Mouse (Mus musculus) neural tube, embryonic 12.5 days (tissue): ENCODE measurements around the gene Clasp1. TPM values are rescaled to one million over a fixed set of nuclear protein-coding genes. Genes with fewer than 3 reads are reported as not detected.
"Not testable (repeated sequence)": the region's sequence is repeated elsewhere in the genome, so short reads cannot be mapped to it uniquely, and the experiment has no call there.

Experiments used
- ATAC-seq: fragments of 200-750 bp; cut with Nextera tagmentation; 2 replicates; pipeline ENCODE4 v1.8.0; 2017; ENCODE audit warnings: low read depth, mild to moderate bottlenecking, moderate TSS enrichment, moderate library complexity; ENCODE audit not compliant: low FRiP score
- H3K27ac ChIP-seq: fragments of 300-500 bp; sonication (generic); 2 replicates; pipeline ENCODE4 v1.5.1; 2016
- H3K27me3 ChIP-seq: fragments of 300-500 bp; sonication (generic); replicated peaks from 2 replicates; pipeline ENCODE4 v1.6.1; 2016; ENCODE audit warnings: mild to moderate bottlenecking
- H3K36me3 ChIP-seq: fragments of 300-500 bp; sonication (generic); 2 replicates; pipeline ENCODE4 v1.6.1; 2016; ENCODE audit warnings: mild to moderate bottlenecking
- H3K4me1 ChIP-seq: fragments of 300-500 bp; sonication (generic); 2 replicates; pipeline ENCODE4 v1.6.1; 2016
- H3K4me2 ChIP-seq: fragments of 300-500 bp; sonication (generic); replicated peaks from 2 replicates; pipeline ENCODE4 v1.6.1; 2016; ENCODE audit warnings: mild to moderate bottlenecking
- H3K4me3 ChIP-seq: fragments of 300-500 bp; sonication (generic); 2 replicates; pipeline ENCODE4 v1.5.1; 2016
- H3K9ac ChIP-seq: fragments of 300-500 bp; sonication (generic); 2 replicates; pipeline ENCODE4 v1.6.1; 2016; ENCODE audit warnings: mild to moderate bottlenecking
- H3K9me3 ChIP-seq: fragments of 300-500 bp; sonication (generic); 2 replicates; pipeline ENCODE4 v1.6.1; 2016; ENCODE audit warnings: mild to moderate bottlenecking
- WGBS: fragments of 180-500 bp; shearing (Covaris S2); methylation state at CpG from one replicate; pipeline ENCODE4 v1.1.7; 2016; 5-methylcytosine and 5-hydroxymethylcytosine counted together
- polyA plus RNA-seq: library from polyadenylated mRNA; unstranded; fragments of >200 nt; fragmentation: Nextera tagmentation; extraction: Ambion mirVana; gene quantifications from 2 replicates; pipeline ENCODE4 v1.2.1, GENCODE M21; 2016

Gene Clasp1
- polyA plus RNA-seq, 1 experiment from 2014 or later, result 132 TPM

- Histone ChIP-seq H3K4me1 (no peaks in the 10 kb centered on the region), H3K4me3 (no peak overlapping the region), H3K9me3 (no peaks in the 10 kb centered on the region), H3K36me3 (peaks cover 84% of the 10 kb centered on the region), H3K9ac (no peak overlapping the region), H3K27ac (no peak overlapping the region), H3K27me3 (no peaks in the 10 kb centered on the region), H3K4me2 (no peak overlapping the region)
- ATAC-seq, result no peak
- WGBS, result 90% methylated on average over 2 of the region's 2 CpGs
Observed at GRCm38 (mm10) chr1:118559716-118560115, 170.9 kb downstream of the Clasp1 start.

GRCm38 (mm10) chr1:118564561-118564960 is 175.7 kb downstream of the Clasp1 start:
- Histone ChIP-seq H3K36me3 (peaks cover 82% of the 10 kb centered on the region), H3K4me2 (no peak overlapping the region), H3K9ac (no peak overlapping the region), H3K27me3 (no peaks in the 10 kb centered on the region), H3K9me3 (no peaks in the 10 kb centered on the region), H3K4me3 (no peak overlapping the region), H3K27ac (no peak overlapping the region), H3K4me1 (no peaks in the 10 kb centered on the region)
- no peak for ATAC-seq

DNA sequence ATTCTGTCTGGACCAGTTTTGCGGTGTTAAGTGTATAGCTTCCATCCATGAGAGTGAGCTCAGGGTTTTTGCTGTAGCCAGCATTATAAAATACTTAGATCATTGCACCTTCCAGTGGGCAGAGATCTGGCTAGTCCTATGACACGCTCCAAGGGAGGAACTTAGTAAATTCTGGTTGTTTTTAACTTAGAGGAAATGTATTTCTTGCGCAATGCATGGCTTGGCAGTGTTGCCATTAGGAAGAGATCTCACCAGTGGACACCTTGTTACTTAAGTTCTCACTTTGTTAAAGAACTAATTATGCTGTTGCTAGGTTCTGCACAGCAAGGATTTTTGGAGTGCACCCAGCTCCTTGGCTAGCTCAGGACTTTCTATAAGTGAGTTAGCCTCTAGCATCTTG is 178.8 kb downstream of the Clasp1 start:
- Histone ChIP-seq H3K4me3 (no peak overlapping the region), H3K4me1 (no peaks in the 10 kb centered on the region), H3K36me3 (peaks cover 81% of the 10 kb centered on the region), H3K27me3 (no peaks in the 10 kb centered on the region), H3K4me2 (no peak overlapping the region), H3K9ac (no peak overlapping the region), H3K27ac (no peak overlapping the region), H3K9me3 (no peaks in the 10 kb centered on the region)
- WGBS, result 95% methylated on average over 3 of the region's 3 CpGs
- no peak for ATAC-seq

DNA sequence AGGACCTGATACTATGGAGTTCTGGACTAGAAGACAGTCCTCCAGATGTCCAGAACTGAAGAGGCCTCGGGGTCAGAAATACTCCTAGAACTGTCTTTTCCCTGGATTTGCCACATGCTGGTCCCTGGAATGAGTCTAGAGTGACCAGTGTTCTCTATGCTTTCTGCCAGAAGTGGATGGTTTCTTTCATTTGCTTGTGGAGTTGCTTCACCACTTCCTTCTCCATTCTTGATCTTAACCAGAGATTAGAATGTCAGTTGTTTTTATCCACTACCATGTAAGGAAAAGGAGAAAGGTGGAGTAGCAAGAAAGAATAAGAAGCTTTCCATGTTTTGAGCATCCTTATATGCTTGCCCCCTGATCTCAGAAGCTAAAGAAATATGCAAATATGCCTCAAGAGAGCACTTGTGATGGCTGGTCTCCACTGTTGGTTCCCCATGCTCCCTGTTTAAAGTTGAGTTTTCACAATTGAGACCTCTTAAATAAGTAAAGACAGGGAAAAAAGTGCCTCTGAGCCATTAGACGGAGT is 191.4 kb downstream of the Clasp1 start:
- Histone ChIP-seq H3K4me1 (no peaks in the 10 kb centered on the region), H3K9ac (no peak overlapping the region), H3K4me3 (no peak overlapping the region), H3K36me3 (peaks cover 52% of the 10 kb centered on the region), H3K4me2 (no peak overlapping the region), H3K27me3 (no peaks in the 10 kb centered on the region), H3K9me3 (no peaks in the 10 kb centered on the region), H3K27ac (no peak overlapping the region)
- 92% methylated on average over 2 of the region's 2 CpGs for WGBS
- no peak for ATAC-seq

GRCm38 (mm10) chr1:118581179-118581578 is 192.3 kb downstream of the Clasp1 start:
- H3K4me2 ChIP-seq, result no peak overlapping the region
- H3K27ac ChIP-seq, result no peak overlapping the region
- no peaks in the 10 kb centered on the region for H3K27me3 ChIP-seq
- H3K4me1 ChIP-seq, result no peaks in the 10 kb centered on the region
- H3K9me3 ChIP-seq, result no peaks in the 10 kb centered on the region
- no peak overlapping the region for H3K9ac ChIP-seq
- WGBS, result 93% methylated on average over 8 of the region's 8 CpGs
- no peak for ATAC-seq
- peaks cover 45% of the 10 kb centered on the region for H3K36me3 ChIP-seq
- H3K4me3 ChIP-seq, result no peak overlapping the region

DNA sequence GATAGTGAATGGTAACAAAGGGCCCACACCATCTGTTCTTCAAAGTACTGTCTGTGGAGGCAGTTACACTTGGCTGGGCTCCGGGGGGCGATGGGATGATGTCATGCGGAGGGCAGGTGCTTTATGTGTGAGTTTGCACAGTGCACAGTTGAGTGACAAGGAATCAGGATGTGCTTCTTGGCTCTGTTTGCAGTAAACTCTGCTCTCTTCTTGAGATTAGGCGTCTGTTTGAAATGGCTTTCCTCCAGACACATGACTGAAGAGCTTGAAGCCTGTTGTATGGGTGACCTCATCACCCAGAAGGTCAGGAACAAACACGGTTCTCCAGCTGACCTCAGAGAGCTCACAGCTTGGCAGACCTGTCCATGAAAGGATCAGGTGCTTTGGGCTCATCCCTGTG is 200.9 kb downstream of the Clasp1 start:
- Histone ChIP-seq H3K9ac (no peak overlapping the region), H3K4me2 (no peak overlapping the region), H3K36me3 (peaks cover 54% of the 10 kb centered on the region), H3K4me3 (no peak overlapping the region), H3K4me1 (no peaks in the 10 kb centered on the region), H3K9me3 (no peaks in the 10 kb centered on the region), H3K27ac (no peak overlapping the region), H3K27me3 (no peaks in the 10 kb centered on the region)
- 91% methylated on average over 5 of the region's 5 CpGs for WGBS
- no peak for ATAC-seq

DNA sequence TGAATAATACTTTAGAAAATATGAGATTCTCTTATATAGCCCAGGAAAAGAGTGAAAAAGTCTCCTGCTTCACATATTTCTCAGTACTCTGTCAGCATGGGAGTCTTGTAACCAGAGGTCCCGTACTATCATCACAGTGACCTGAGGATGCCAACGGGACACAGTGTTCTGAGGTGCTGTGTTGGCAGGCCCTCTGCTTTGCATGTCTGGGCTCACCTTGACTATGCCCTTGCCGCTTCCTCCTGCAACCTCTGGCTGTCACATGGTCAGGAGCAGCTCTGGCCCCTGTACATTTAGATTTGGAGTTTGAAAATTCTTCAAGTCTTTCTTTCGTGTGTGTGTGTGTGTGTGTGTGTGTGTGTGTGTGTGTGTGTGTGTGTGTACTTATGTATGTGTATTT is 204.1 kb downstream of the Clasp1 start:
- Histone ChIP-seq H3K4me1 (no peaks in the 10 kb centered on the region), H3K9ac (no peak overlapping the region), H3K4me3 (no peak overlapping the region), H3K36me3 (peaks cover 80% of the 10 kb centered on the region), H3K27ac (no peak overlapping the region), H3K27me3 (no peaks in the 10 kb centered on the region), H3K9me3 (no peaks in the 10 kb centered on the region), H3K4me2 (no peak overlapping the region)
- ATAC-seq, result no peak
- 92% methylated on average over 4 of the region's 4 CpGs for WGBS

DNA sequence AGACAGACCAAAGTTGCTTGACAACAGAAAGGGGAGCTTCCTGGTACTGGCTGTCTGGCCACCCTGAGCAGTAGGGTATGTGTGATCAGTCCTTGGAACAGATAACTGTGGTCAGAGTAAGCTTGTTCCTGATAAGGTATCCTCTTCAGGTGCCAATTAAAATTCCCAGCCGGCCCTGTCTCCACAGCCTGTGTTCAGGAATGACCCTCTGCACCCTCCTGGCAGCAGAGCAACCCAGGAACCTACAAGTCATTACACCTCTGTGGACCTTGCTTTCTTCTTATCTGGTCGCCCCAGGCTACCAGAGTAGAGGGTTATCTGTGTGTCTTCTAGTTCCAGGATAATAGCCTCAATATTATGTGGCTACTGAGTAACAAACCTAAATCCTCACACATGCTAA is 206.5 kb downstream of the Clasp1 start:
- ATAC-seq, result no peak

GRCm38 (mm10) chr1:118597475-118598213 is 208.8 kb downstream of the Clasp1 start:
- Histone ChIP-seq H3K4me2 (no peak overlapping the region), H3K27me3 (no peaks in the 10 kb centered on the region), H3K36me3 (peaks cover 92% of the 10 kb centered on the region), H3K4me3 (no peak overlapping the region), H3K9me3 (no peaks in the 10 kb centered on the region), H3K4me1 (no peaks in the 10 kb centered on the region), H3K27ac (no peak overlapping the region), H3K9ac (no peak overlapping the region)
- WGBS, result 95% methylated on average over 2 of the region's 2 CpGs
- no peak for ATAC-seq

More for the DNA sequence above, 206.5 kb downstream of the Clasp1 start:
- Histone ChIP-seq H3K9ac (no peak overlapping the region), H3K4me3 (no peak overlapping the region), H3K4me2 (no peak overlapping the region), H3K4me1 (no peaks in the 10 kb centered on the region), H3K27ac (no peak overlapping the region), H3K36me3 (peaks cover 94% of the 10 kb centered on the region), H3K27me3 (no peaks in the 10 kb centered on the region), H3K9me3 (no peaks in the 10 kb centered on the region)
- 87% methylated on average over 2 of the region's 2 CpGs for WGBS

DNA sequence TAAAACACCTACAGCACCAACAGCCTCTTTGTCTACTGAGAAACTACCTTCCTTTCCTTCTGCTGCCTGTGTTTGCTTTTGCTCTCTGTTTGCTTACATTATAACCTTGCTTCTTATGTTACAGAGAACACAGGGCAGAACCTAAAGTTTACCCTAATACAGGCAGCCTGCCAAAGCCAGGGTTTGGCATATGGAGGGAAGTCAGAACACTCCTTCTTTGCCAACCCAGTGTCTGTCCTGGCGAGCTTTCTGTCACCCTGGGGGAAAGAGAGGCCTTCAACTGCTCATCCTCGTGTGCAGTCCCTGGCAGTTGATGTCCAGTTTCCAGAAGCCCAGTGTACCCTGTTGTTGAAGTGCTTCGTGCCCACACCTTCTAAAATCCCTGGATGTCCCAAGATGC is 209.5 kb downstream of the Clasp1 start:
- Histone ChIP-seq H3K4me3 (no peak overlapping the region), H3K9ac (no peak overlapping the region), H3K27ac (no peak overlapping the region), H3K4me1 (no peaks in the 10 kb centered on the region), H3K36me3 (peaks cover 92% of the 10 kb centered on the region), H3K4me2 (no peak overlapping the region), H3K27me3 (no peaks in the 10 kb centered on the region), H3K9me3 (no peaks in the 10 kb centered on the region)
- no peak for ATAC-seq
- 82% methylated on average over 3 of the region's 3 CpGs for WGBS

- no peak overlapping the region for H3K9ac ChIP-seq
- ATAC-seq, result no peak
- WGBS, result 90% methylated on average over 3 of the region's 3 CpGs
Observed at GRCm38 (mm10) chr1:118613631-118614183, 224.8 kb downstream of the Clasp1 start.

DNA sequence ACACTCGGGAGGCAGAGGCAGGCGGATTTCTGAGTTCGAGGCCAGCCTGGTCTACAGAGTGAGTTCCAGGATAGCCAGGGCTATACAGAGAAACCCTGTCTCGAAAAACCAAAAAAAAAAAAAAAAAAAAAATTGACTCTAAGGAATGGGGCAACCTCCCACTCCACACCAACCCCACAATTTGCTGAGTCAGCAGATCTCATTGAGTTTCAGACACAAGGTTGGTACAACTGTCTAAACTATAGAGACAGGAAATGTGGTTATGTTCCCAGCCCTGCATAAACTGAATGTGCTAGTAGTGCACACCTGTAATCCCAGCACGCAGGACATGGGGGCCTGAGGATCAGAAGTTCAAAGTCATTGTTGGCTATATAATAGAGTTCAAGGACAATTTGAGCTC is 232.2 kb downstream of the Clasp1 start:
- ATAC-seq, H3K4me2 ChIP-seq, H3K4me1 ChIP-seq, H3K27ac ChIP-seq, H3K9me3 ChIP-seq, H3K4me3 ChIP-seq, H3K27me3 ChIP-seq, H3K36me3 ChIP-seq, H3K9ac ChIP-seq: not testable (repeated sequence)
- WGBS, result 86% methylated on average over 5 of the region's 5 CpGs

More at GRCm38 (mm10) chr1:118613631-118614183, 224.8 kb downstream of the Clasp1 start:
- Histone ChIP-seq H3K9me3 (no peaks in the 10 kb centered on the region), H3K27ac (no peak overlapping the region), H3K4me1 (no peaks in the 10 kb centered on the region), H3K36me3 (peaks cover 21% of the 10 kb centered on the region), H3K4me2 (no peak overlapping the region), H3K4me3 (no peak overlapping the region), H3K27me3 (no peaks in the 10 kb centered on the region)

GRCm38 (mm10) chr1:118622857-118623256 is 234.0 kb downstream of the Clasp1 start:
- H3K4me3 ChIP-seq, result no peak overlapping the region
- no peaks in the 10 kb centered on the region for H3K36me3 ChIP-seq
- 65% methylated on average over 3 of the region's 3 CpGs for WGBS
- no peaks in the 10 kb centered on the region for H3K9me3 ChIP-seq
- peaks cover 17% of the 10 kb centered on the region for H3K27me3 ChIP-seq
- peaks cover 4% of the 10 kb centered on the region for H3K4me1 ChIP-seq
- ATAC-seq, result no peak
- no peak overlapping the region for H3K27ac ChIP-seq
- H3K4me2 ChIP-seq, result no peak overlapping the region
- H3K9ac ChIP-seq, result no peak overlapping the region
